Mouse (Mus musculus) heart, embryonic 11.5 days (tissue): ENCODE results near the gene Cyb561d1. TPM values are rescaled to one million over a fixed set of nuclear protein-coding genes. Genes with fewer than 3 reads are reported as not detected.

Experiments used
- ATAC-seq: fragments of 200-750 bp; cut with Nextera tagmentation; replicated peaks from 2 replicates; pipeline ENCODE4 v1.8.0; 2017; ENCODE audit warnings: moderate library complexity; ENCODE audit not compliant: insufficient number of reproducible peaks, low FRiP score, low TSS enrichment
- H3K27ac ChIP-seq: fragments of 300-500 bp; sonication (generic); 2 replicates; pipeline ENCODE4 v1.5.1; 2014; ENCODE audit warnings: mild to moderate bottlenecking, low read depth, low read length
- H3K27me3 ChIP-seq: fragments of 300-500 bp; sonication (generic); 2 replicates; pipeline ENCODE4 v1.6.1; 2014; ENCODE audit warnings: mild to moderate bottlenecking, low read length, mixed read lengths; ENCODE audit not compliant: control insufficient read depth, insufficient read depth
- H3K36me3 ChIP-seq: fragments of 300-500 bp; sonication (generic); 2 replicates; pipeline ENCODE4 v1.6.1; 2014; ENCODE audit warnings: mild to moderate bottlenecking, low read length, moderate library complexity, mixed read lengths; ENCODE audit not compliant: control insufficient read depth, insufficient read depth
- H3K4me1 ChIP-seq: fragments of 300-500 bp; sonication (generic); 2 replicates; pipeline ENCODE4 v1.6.1; 2014; ENCODE audit warnings: low read length; ENCODE audit not compliant: control insufficient read depth, insufficient read depth
- H3K4me2 ChIP-seq: fragments of 300-500 bp; sonication (generic); 2 replicates; pipeline ENCODE4 v1.6.1; 2014; ENCODE audit warnings: mild to moderate bottlenecking, moderate library complexity
- H3K4me3 ChIP-seq: fragments of 300-500 bp; sonication (generic); 2 replicates; pipeline ENCODE4 v1.5.1; 2014; ENCODE audit warnings: low read depth, low read length
- H3K9ac ChIP-seq: fragments of 300-500 bp; sonication (generic); 2 replicates; pipeline ENCODE4 v1.6.1; 2014; ENCODE audit warnings: mild to moderate bottlenecking, low read depth, low read length, moderate library complexity
- H3K9me3 ChIP-seq: fragments of 300-500 bp; sonication (generic); replicated peaks from 2 replicates; pipeline ENCODE4 v1.6.1; 2016; ENCODE audit warnings: low read length; ENCODE audit not compliant: control insufficient read depth
- WGBS: fragments of 180-500 bp; shearing (Covaris S2); extraction: QIAGEN DNeasy Blood & Tissue Kit; methylation state at CpG from one replicate; pipeline ENCODE4 v1.1.7; 2014; ENCODE audit not compliant: insufficient replicate concordance; 5-methylcytosine and 5-hydroxymethylcytosine counted together
- polyA plus RNA-seq: library from polyadenylated mRNA; unstranded; fragments of >200 nt; fragmentation: Nextera tagmentation; extraction: Ambion mirVana; gene quantifications from 2 replicates; pipeline ENCODE4 v1.2.1, GENCODE M21; 2014

Gene Cyb561d1
- polyA plus RNA-seq, 1 experiment from 2014 or later = 2.0 TPM

- no peak within 1 kb of the TSS for H3K27ac ChIP-seq
- 1% methylated on average over 69 of the region's 100 CpGs for WGBS
- peak; percentile 53 for ATAC-seq
Measured at GRCm38 (mm10) chr3:108186098-108187047, 14.6 kb downstream of the Cyb561d1 start, which contains the start of gene Amigo1. Amigo1 (plus strand) TSS chr3:108186335.

GRCm38 (mm10) chr3:108185460-108186097 is 15.4 kb downstream of the Cyb561d1 start:
- no peak for ATAC-seq
- Histone ChIP-seq H3K4me2 (peak overlapping the region; percentile 88), H3K9ac (peak overlapping the region; percentile 80; the same call in 1 of the 2 replicates), H3K4me1 (peaks cover 7% of the 10 kb centered on the region; the same call in 1 of the 2 replicates), H3K36me3 (no peaks in the 10 kb centered on the region), H3K4me3 (peak overlapping the region; percentile 74), H3K27ac (no peak overlapping the region), H3K27me3 (peaks cover 21% of the 10 kb centered on the region), H3K9me3 (no peaks in the 10 kb centered on the region)
- 3% methylated on average over 16 of the region's 16 CpGs for WGBS

More at GRCm38 (mm10) chr3:108186098-108187047, 14.6 kb downstream of the Cyb561d1 start, which contains the start of gene Amigo1:
- Histone ChIP-seq H3K27me3 (peaks cover 21% of the 10 kb centered on the region), H3K4me3 (peak within 1 kb of the TSS; percentile 74), H3K4me2 (peak within 1 kb of the TSS; percentile 88), H3K9ac (peak within 1 kb of the TSS; percentile 80), H3K4me1 (peaks cover 7% of the 10 kb centered on the region; the same call in 1 of the 2 replicates), H3K36me3 (no peaks in the 10 kb centered on the region), H3K9me3 (no peaks in the 10 kb centered on the region)

GRCm38 (mm10) chr3:108184742-108185141 is 16.3 kb downstream of the Cyb561d1 start:
- peaks cover 21% of the 10 kb centered on the region for H3K27me3 ChIP-seq

GRCm38 (mm10) chr3:108180514-108180913 is 20.5 kb downstream of the Cyb561d1 start:
- Histone ChIP-seq H3K4me2 (no peak overlapping the region), H3K36me3 (no peaks in the 10 kb centered on the region), H3K4me3 (no peak overlapping the region), H3K9me3 (no peaks in the 10 kb centered on the region), H3K27me3 (peaks cover 6% of the 10 kb centered on the region), H3K9ac (no peak overlapping the region), H3K27ac (no peak overlapping the region), H3K4me1 (no peaks in the 10 kb centered on the region)
- ATAC-seq = no peak
- WGBS = 49% methylated on average over 2 of the region's 2 CpGs

More at GRCm38 (mm10) chr3:108184742-108185141, 16.3 kb downstream of the Cyb561d1 start:
- no peak overlapping the region for H3K9ac ChIP-seq
- ATAC-seq = no peak
- WGBS = 67% methylated on average over 3 of the region's 3 CpGs
- no peaks in the 10 kb centered on the region for H3K9me3 ChIP-seq
- no peak overlapping the region for H3K4me3 ChIP-seq
- H3K36me3 ChIP-seq = no peaks in the 10 kb centered on the region
- peaks cover 5% of the 10 kb centered on the region; the same call in 1 of the 2 replicates for H3K4me1 ChIP-seq
- no peak overlapping the region for H3K27ac ChIP-seq
- H3K4me2 ChIP-seq = no peak overlapping the region

GRCm38 (mm10) chr3:108178756-108179715 is 22.0 kb downstream of the Cyb561d1 start:
- H3K27ac ChIP-seq = no peak overlapping the region
- ATAC-seq = no peak

GRCm38 (mm10) chr3:108174672-108175531 is 26.1 kb downstream of the Cyb561d1 start:
- H3K27me3 ChIP-seq = peaks cover 3% of the 10 kb centered on the region; the same call in 1 of the 2 replicates
- H3K9me3 ChIP-seq = no peaks in the 10 kb centered on the region
- H3K4me2 ChIP-seq = no peak overlapping the region
- no peak overlapping the region for H3K27ac ChIP-seq
- no peak overlapping the region for H3K4me3 ChIP-seq
- H3K4me1 ChIP-seq = no peaks in the 10 kb centered on the region
- no peak for ATAC-seq
- no peak overlapping the region for H3K9ac ChIP-seq
- 27% methylated on average over 14 of the region's 14 CpGs for WGBS
- no peaks in the 10 kb centered on the region for H3K36me3 ChIP-seq

More at GRCm38 (mm10) chr3:108178756-108179715, 22.0 kb downstream of the Cyb561d1 start:
- Histone ChIP-seq H3K36me3 (no peaks in the 10 kb centered on the region), H3K9ac (no peak overlapping the region), H3K9me3 (no peaks in the 10 kb centered on the region), H3K4me3 (no peak overlapping the region), H3K27me3 (peaks cover 3% of the 10 kb centered on the region; the same call in 1 of the 2 replicates), H3K4me2 (no peak overlapping the region), H3K4me1 (no peaks in the 10 kb centered on the region)
- 80% methylated on average over 7 of the region's 7 CpGs for WGBS

GRCm38 (mm10) chr3:108169199-108169598 is 31.8 kb downstream of the Cyb561d1 start:
- 40% methylated on average over 3 of the region's 3 CpGs for WGBS
- no peak overlapping the region for H3K4me3 ChIP-seq
- H3K9me3 ChIP-seq = no peaks in the 10 kb centered on the region
- no peak overlapping the region for H3K27ac ChIP-seq
- no peaks in the 10 kb centered on the region for H3K36me3 ChIP-seq
- no peak overlapping the region for H3K9ac ChIP-seq
- H3K4me2 ChIP-seq = no peak overlapping the region
- no peak for ATAC-seq
- peaks cover 4% of the 10 kb centered on the region for H3K4me1 ChIP-seq
- 0 out of 2 replicates have a peak, but pooled peaks cover 3% of the 10 kb centered on the region for H3K27me3 ChIP-seq
